Mouse (Mus musculus) liver, adult 2 months (tissue): ENCODE data around the gene Cbarp. TPM values are rescaled to one million over a fixed set of nuclear protein-coding genes. Genes with fewer than 3 reads are reported as not detected.

Experiments used
- DNase-seq: peaks from one replicate; pipeline ENCODE4 v3.0.0-alpha.2; 2011; ENCODE audit warnings: low read depth, low spot score; ENCODE audit errors: extremely low read depth
- H3K27ac ChIP-seq: fragments of 200-500 bp; replicated peaks from 2 replicates; pipeline ENCODE4 v1.5.1; 2012; ENCODE audit warnings: low read depth, mild to moderate bottlenecking, control low read depth, inconsistent platforms, low read length; ENCODE audit not compliant: insufficient read depth
- H3K27me3 ChIP-seq: fragments of 200-500 bp; 2 replicates; pipeline ENCODE4 v1.6.1; 2012; ENCODE audit warnings: mild to moderate bottlenecking, moderate library complexity, low read length, inconsistent platforms; ENCODE audit not compliant: control insufficient read depth, insufficient read depth
- H3K36me3 ChIP-seq: fragments of 200-500 bp; 2 replicates; pipeline ENCODE4 v1.6.1; 2012; ENCODE audit warnings: low read length, inconsistent platforms; ENCODE audit not compliant: control insufficient read depth, insufficient read depth
- H3K4me1 ChIP-seq: fragments of 200-500 bp; 2 replicates; pipeline ENCODE4 v1.6.1; 2011; ENCODE audit warnings: low read length; ENCODE audit not compliant: control insufficient read depth, insufficient read depth
- H3K4me3 ChIP-seq: fragments of 200-500 bp; 2 replicates; pipeline ENCODE4 v1.5.1; 2011; ENCODE audit warnings: low read depth, mild to moderate bottlenecking, control low read depth, low read length, moderate library complexity; ENCODE audit not compliant: insufficient read depth
- H3K79me2 ChIP-seq: fragments of 200-500 bp; 2 replicates; pipeline ENCODE4 v1.6.1; 2012; ENCODE audit warnings: inconsistent platforms, mild to moderate bottlenecking, low read length, moderate library complexity; ENCODE audit not compliant: control insufficient read depth, insufficient read depth
- H3K9ac ChIP-seq: fragments of 200-500 bp; 2 replicates; pipeline ENCODE4 v1.6.1; 2012; ENCODE audit warnings: low read depth, mild to moderate bottlenecking, control low read depth, inconsistent platforms, low read length
- CTCF ChIP-seq: fragments of 200-500 bp; IDR thresholded peaks from 2 replicates; pipeline ENCODE4 v1.5.1; 2011; ENCODE audit warnings: low read depth, low read length, control low read depth
- POLR2A ChIP-seq: fragments of 200-500 bp; IDR thresholded peaks from 2 replicates; pipeline ENCODE4 v1.6.1; 2011; ENCODE audit warnings: low read length, control low read depth; ENCODE audit not compliant: insufficient read depth; ENCODE audit errors: extremely low read depth
- WGBS: fragments of 180-500 bp; shearing (Covaris S2); methylation state at CpG from one replicate; pipeline ENCODE4 v1.1.7; 2018; 5-methylcytosine and 5-hydroxymethylcytosine counted together
- polyA plus RNA-seq: library from polyadenylated mRNA; depleted of rRNA; stranded (reverse); fragments of >200 nt; gene quantifications from 2 replicates; pipeline ENCODE4 v1.2.3, GENCODE M21; 2012
- total RNA-seq: library from RNA; depleted of rRNA; stranded (reverse); fragments of >200 nt; gene quantifications from 2 replicates; pipeline ENCODE4 v1.2.3, GENCODE M21; 2014

Cbarp gene
- total and polyA plus RNA-seq, 2 experiments = 0.55 to 1.2 TPM

- TF ChIP-seq CTCF (0 out of 2 replicates have a peak, but pooled peaks have one; percentile 4), POLR2A (no peak)
- Histone ChIP-seq H3K27ac (no peak overlapping the region), H3K36me3 (no peaks in the 10 kb centered on the region), H3K4me1 (peaks cover 17% of the 10 kb centered on the region), H3K27me3 (no peaks in the 10 kb centered on the region), H3K79me2 (peaks cover 7% of the 10 kb centered on the region; the same call in 1 of the 2 replicates), H3K4me3 (no peak overlapping the region), H3K9ac (no peak overlapping the region)
- DNase-seq = no peak
- WGBS = 12% methylated on average over 33 of the region's 33 CpGs
Observed at GRCm38 (mm10) chr10:80137626-80138552, 2.7 kb downstream of the Cbarp start.

DNA sequence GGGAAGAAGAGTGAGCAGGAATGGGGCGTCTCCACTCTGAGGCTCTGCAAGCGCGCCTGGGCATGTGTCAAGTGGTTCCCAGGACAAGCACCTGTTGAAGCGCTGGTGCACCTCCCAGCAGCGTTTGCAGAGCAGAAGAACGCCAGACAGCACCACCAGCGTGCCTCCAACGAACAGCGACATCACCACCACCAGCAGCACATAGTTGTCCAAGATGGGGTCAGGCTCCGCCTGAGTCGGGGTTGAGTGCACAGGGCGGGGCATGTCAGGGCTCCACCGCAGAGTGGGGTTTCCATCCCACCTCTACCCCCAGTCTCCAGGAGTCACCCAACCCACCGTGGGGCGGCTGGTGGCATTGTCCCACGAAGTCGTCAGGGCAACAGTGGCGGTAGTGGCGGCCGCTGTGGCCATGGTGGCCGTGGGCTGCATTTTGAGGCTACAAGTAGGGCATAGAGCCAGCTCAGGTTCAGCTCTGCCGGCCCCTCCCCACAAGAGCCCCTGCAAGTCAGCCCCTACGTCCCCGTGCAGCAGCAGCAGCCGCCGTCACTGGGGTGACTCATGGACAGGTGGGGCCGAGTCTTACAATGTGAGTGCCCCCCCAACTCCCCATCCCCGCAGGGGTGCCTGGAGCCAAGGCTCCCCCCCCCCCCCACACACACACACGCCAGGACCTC, 3.5 kb downstream of the Cbarp start:
- no peaks in the 10 kb centered on the region for H3K27me3 ChIP-seq
- H3K9ac ChIP-seq = no peak overlapping the region; the same call in 1 of the 2 replicates
- no peaks in the 10 kb centered on the region for H3K36me3 ChIP-seq
- peak overlapping the region; percentile 17; the same call in 1 of the 2 replicates for H3K4me3 ChIP-seq
- 5% methylated on average over 28 of the region's 29 CpGs for WGBS
- no peak for DNase-seq
- TF ChIP-seq CTCF (no peak), POLR2A (no peak)
- no peaks in the 10 kb centered on the region for H3K79me2 ChIP-seq
- peaks cover 17% of the 10 kb centered on the region for H3K4me1 ChIP-seq
- no peak overlapping the region for H3K27ac ChIP-seq

- DNase-seq = no peak
- peaks cover 6% of the 10 kb centered on the region; the same call in 1 of the 2 replicates for H3K79me2 ChIP-seq
- no peak for TF ChIP-seq CTCF
- TF ChIP-seq POLR2A = no peak
- H3K27me3 ChIP-seq = no peaks in the 10 kb centered on the region
- H3K36me3 ChIP-seq = no peaks in the 10 kb centered on the region
- WGBS = 23% methylated on average over 49 of the region's 49 CpGs
- peaks cover 17% of the 10 kb centered on the region for H3K4me1 ChIP-seq
- no peak overlapping the region for H3K4me3 ChIP-seq
- H3K27ac ChIP-seq = no peak overlapping the region
- no peak overlapping the region for H3K9ac ChIP-seq
Observed at GRCm38 (mm10) chr10:80136179-80136951, 4.3 kb downstream of the Cbarp start.

DNA sequence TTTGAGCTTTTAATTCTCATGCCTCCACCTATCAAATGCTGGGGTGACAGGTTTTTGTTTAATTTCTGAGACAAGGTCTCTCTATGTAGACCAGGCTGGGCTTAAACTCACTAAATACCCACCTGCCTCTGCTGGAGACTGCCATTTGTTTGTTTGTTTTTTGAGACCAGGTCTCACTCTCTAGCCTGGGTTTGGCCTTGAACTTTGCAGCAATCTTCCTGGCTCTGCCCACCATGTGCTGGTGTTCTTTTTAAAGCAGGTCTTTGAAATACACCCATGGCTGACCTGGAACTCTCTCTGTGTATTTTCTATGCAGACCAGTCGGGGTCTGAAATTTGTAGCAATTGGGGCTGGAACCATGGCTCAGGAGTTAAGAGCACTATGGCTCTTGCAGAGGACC, 5.0 kb downstream of the Cbarp start:
- H3K27me3 ChIP-seq = no peaks in the 10 kb centered on the region
- peak; percentile 68 for DNase-seq
- no peak for TF ChIP-seq POLR2A
- no peak for TF ChIP-seq CTCF
- no peak overlapping the region for H3K4me3 ChIP-seq
- 62% methylated on average over 1 of the region's 1 CpGs for WGBS
- H3K27ac ChIP-seq = no peak overlapping the region
- H3K4me1 ChIP-seq = peaks cover 23% of the 10 kb centered on the region
- H3K9ac ChIP-seq = no peak overlapping the region
- H3K36me3 ChIP-seq = no peaks in the 10 kb centered on the region
- peaks cover 7% of the 10 kb centered on the region; the same call in 1 of the 2 replicates for H3K79me2 ChIP-seq

GRCm38 (mm10) chr10:80135161-80135560, 5.5 kb downstream of the Cbarp start:
- no peaks in the 10 kb centered on the region for H3K27me3 ChIP-seq
- H3K79me2 ChIP-seq = peaks cover 7% of the 10 kb centered on the region; the same call in 1 of the 2 replicates
- WGBS = 86% methylated on average over 10 of the region's 10 CpGs
- H3K4me1 ChIP-seq = peaks cover 25% of the 10 kb centered on the region
- no peak overlapping the region for H3K9ac ChIP-seq
- H3K4me3 ChIP-seq = no peak overlapping the region
- no peaks in the 10 kb centered on the region for H3K36me3 ChIP-seq
- H3K27ac ChIP-seq = no peak overlapping the region
- no peak for DNase-seq
- TF ChIP-seq POLR2A (no peak), CTCF (no peak)
